Mouse (Mus musculus): ENCODE data around the gene Wdr1. TPM values are rescaled to one million over a fixed set of nuclear protein-coding genes. Genes with fewer than 3 reads are reported as not detected.

Gene Wdr1
- total RNA-seq, 1 experiment = 232 TPM

DNA sequence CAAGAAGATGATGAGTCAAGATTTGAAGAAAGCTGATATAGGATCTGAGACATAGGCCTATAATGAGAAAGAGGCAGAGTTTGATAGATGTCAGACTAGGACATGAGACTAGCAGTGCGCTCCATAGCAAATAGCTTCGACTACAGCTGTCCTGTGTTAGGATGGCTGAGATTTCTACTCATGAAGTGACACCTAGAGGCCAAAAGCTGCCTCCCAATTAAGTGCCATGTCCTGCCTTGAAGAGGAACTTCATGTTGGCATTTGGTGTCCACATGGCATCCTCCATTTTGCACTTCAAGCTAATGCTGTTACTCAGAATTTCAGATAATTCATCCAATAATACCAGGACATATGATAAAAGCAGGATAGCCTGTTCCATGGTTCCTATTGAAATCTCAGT, 22.4 kb upstream of the Wdr1 start:
- Histone ChIP-seq H3K4me1 (ENCODE audit: control insufficient read depth in 2 of 2, insufficient read depth in 2 of 2, low read length in 2 of 2, poor library complexity in 1 of 2) (peaks cover 5 to 16% of the 10 kb centered on the region in 2 experiments), H3K4me3 (ENCODE audit: insufficient read depth in 1 of 2, low read depth in 1 of 2, low read length in 2 of 2, poor library complexity in 1 of 2, severe bottlenecking in 1 of 2) (no peak overlapping the region), H3K9me3 (ENCODE audit: control insufficient read depth, insufficient read depth, low read depth, low read length) (no peaks in the 10 kb centered on the region), H3K27ac (ENCODE audit: insufficient read depth, low read depth, low read length, poor library complexity, severe bottlenecking) (no peak overlapping the region), H3K36me3 (ENCODE audit: control insufficient read depth, insufficient read depth, low read length, poor library complexity, severe bottlenecking) (no peaks in the 10 kb centered on the region), H3K9ac (ENCODE audit: insufficient read depth, low read depth, low read length, poor library complexity, severe bottlenecking) (no peak overlapping the region)
- no peak for DNase-seq (ENCODE audit: low read depth, low spot score)
- TF ChIP-seq CHD2 (IDR thresholded peaks at IDR 0.05; ENCODE audit: low read depth, low read length) (no peak), MAFK (IDR thresholded peaks at IDR 0.05; ENCODE audit: insufficient read depth, low read depth, low read length) (no peak), ZNF384 (IDR thresholded peaks at IDR 0.05; ENCODE audit: low read depth, low read length) (no peak), ZC3H11A (IDR thresholded peaks at IDR 0.05; ENCODE audit: borderline replicate concordance, low read depth, low read length) (no peak), HCFC1 (IDR thresholded peaks at IDR 0.05; ENCODE audit: borderline replicate concordance, insufficient read depth, low read length) (no peak)
- in situ Hi-C loops (cut with MboI; ENCODE audit: low sequenced_read_pairs in 2 of 2, unreplicated experiment in 2 of 2) = no loop called here

DNA sequence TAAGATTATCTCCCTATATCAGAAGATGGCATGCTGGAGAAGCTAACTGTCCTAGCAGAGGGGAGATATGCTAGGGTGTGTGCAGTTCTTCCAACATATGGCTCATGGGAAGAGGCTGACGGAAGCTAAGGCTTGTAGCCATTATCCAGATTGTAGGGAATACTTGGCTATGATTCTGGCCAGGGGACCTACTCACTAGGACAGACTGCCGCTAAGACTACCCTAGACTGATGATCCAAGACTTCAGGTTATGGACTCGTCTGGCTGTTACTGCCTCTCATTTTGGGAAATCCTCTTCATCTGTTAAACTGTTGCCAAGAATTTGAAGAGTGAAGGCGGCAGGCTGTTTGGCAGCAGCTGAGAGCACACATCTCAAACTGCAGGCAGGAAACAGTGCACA, 20.0 kb upstream of the Wdr1 start:
- H3K9ac ChIP-seq (ENCODE audit: insufficient read depth, low read depth, low read length, poor library complexity, severe bottlenecking) = no peak overlapping the region
- no peak for DNase-seq (ENCODE audit: low read depth, low spot score)
- no peak overlapping the region for H3K27ac ChIP-seq (ENCODE audit: insufficient read depth, low read depth, low read length, poor library complexity, severe bottlenecking)
- H3K4me3 ChIP-seq (ENCODE audit: insufficient read depth in 1 of 2, low read depth in 1 of 2, low read length in 2 of 2, poor library complexity in 1 of 2, severe bottlenecking in 1 of 2) = no peak overlapping the region
- in situ Hi-C loops (cut with MboI; ENCODE audit: low sequenced_read_pairs in 2 of 2, unreplicated experiment in 2 of 2) = no loop called here
- no peaks in the 10 kb centered on the region for H3K9me3 ChIP-seq (ENCODE audit: control insufficient read depth, insufficient read depth, low read depth, low read length)
- H3K4me1 ChIP-seq (ENCODE audit: control insufficient read depth in 2 of 2, insufficient read depth in 2 of 2, low read length in 2 of 2, poor library complexity in 1 of 2) = peaks cover 5 to 8% of the 10 kb centered on the region in 2 experiments; a peak in 2 of 4 replicates
- H3K36me3 ChIP-seq (ENCODE audit: control insufficient read depth, insufficient read depth, low read length, poor library complexity, severe bottlenecking) = no peaks in the 10 kb centered on the region
- TF ChIP-seq ZNF384 (IDR thresholded peaks at IDR 0.05; ENCODE audit: low read depth, low read length) (no peak), HCFC1 (IDR thresholded peaks at IDR 0.05; ENCODE audit: borderline replicate concordance, insufficient read depth, low read length) (no peak), CHD2 (IDR thresholded peaks at IDR 0.05; ENCODE audit: low read depth, low read length) (no peak), ZC3H11A (IDR thresholded peaks at IDR 0.05; ENCODE audit: borderline replicate concordance, low read depth, low read length) (no peak), MAFK (IDR thresholded peaks at IDR 0.05; ENCODE audit: insufficient read depth, low read depth, low read length) (no peak)

DNA sequence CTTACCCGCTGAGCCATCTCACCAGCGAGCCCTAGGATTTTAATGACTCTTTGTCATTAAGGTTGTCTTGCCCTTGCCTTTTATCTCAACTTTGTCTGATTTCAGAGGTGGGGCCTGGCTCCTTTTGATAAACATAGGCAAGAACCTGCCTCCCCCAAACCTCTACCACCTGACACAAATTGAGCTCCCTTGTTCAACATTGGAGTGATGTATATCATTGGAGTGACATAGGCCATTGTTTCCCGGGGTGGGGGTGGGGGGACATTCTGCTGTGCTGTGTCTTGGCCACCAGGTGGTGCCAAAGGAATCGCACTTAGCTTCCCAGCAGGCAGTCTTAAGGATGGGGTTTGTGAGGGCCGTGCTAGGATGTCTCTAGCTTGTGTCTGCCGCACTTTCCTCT, 17.7 kb upstream of the Wdr1 start:
- Histone ChIP-seq H3K36me3 (ENCODE audit: control insufficient read depth, insufficient read depth, low read length, poor library complexity, severe bottlenecking) (no peaks in the 10 kb centered on the region), H3K27ac (ENCODE audit: insufficient read depth, low read depth, low read length, poor library complexity, severe bottlenecking) (no peak overlapping the region), H3K9me3 (ENCODE audit: control insufficient read depth, insufficient read depth, low read depth, low read length) (no peaks in the 10 kb centered on the region), H3K4me3 (ENCODE audit: insufficient read depth in 1 of 2, low read depth in 1 of 2, low read length in 2 of 2, poor library complexity in 1 of 2, severe bottlenecking in 1 of 2) (no peak overlapping the region), H3K9ac (ENCODE audit: insufficient read depth, low read depth, low read length, poor library complexity, severe bottlenecking) (no peak overlapping the region), H3K4me1 (ENCODE audit: control insufficient read depth in 2 of 2, insufficient read depth in 2 of 2, low read length in 2 of 2, poor library complexity in 1 of 2) (peaks cover 5 to 7% of the 10 kb centered on the region in 2 experiments; a peak in 2 of 4 replicates)
- 0 out of 2 replicates have a peak, but pooled peaks have one; percentile 35 for TF ChIP-seq ZC3H11A (IDR thresholded peaks at IDR 0.05; ENCODE audit: borderline replicate concordance, low read depth, low read length)
- TF ChIP-seq ZNF384 (IDR thresholded peaks at IDR 0.05; ENCODE audit: low read depth, low read length) = no peak
- in situ Hi-C loops (cut with MboI; ENCODE audit: low sequenced_read_pairs in 2 of 2, unreplicated experiment in 2 of 2) = no loop called here
- DNase-seq (ENCODE audit: low read depth, low spot score) = peak; percentile 83

DNA sequence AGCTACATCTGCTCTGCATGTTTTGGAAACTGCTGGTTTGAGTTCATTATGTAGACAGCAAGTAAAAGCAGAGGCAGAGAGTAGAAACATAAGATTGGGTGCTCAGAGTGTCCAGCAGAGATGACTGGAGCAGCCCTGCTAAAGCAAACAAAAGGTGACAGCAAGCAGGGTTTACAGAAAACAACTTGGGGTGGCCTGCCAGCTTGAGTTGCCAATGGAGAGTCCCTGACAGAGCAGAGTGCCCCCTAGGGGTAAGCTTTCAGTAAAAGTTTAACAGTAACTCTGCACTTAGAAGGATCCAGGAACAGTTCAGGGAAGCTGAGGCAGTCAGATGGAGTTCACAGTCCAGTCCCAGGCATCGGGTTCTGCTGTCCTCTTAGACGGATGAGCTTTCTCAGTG, 7.9 kb upstream of the Wdr1 start:
- H3K27ac ChIP-seq (ENCODE audit: insufficient read depth, low read depth, low read length, poor library complexity, severe bottlenecking) = no peak overlapping the region
- no peak for TF ChIP-seq ZC3H11A (IDR thresholded peaks at IDR 0.05; ENCODE audit: borderline replicate concordance, low read depth, low read length)
- no peak for TF ChIP-seq CHD2 (IDR thresholded peaks at IDR 0.05; ENCODE audit: low read depth, low read length)
- TF ChIP-seq HCFC1 (IDR thresholded peaks at IDR 0.05; ENCODE audit: borderline replicate concordance, insufficient read depth, low read length) = no peak
- no peak for TF ChIP-seq MAFK (IDR thresholded peaks at IDR 0.05; ENCODE audit: insufficient read depth, low read depth, low read length)
- TF ChIP-seq ZNF384 (IDR thresholded peaks at IDR 0.05; ENCODE audit: low read depth, low read length) = no peak
- DNase-seq (ENCODE audit: low read depth, low spot score) = no peak
- no peak overlapping the region for H3K9ac ChIP-seq (ENCODE audit: insufficient read depth, low read depth, low read length, poor library complexity, severe bottlenecking)
- H3K36me3 ChIP-seq (ENCODE audit: control insufficient read depth, insufficient read depth, low read length, poor library complexity, severe bottlenecking) = no peaks in the 10 kb centered on the region
- peaks cover 0 to 5% of the 10 kb centered on the region in 2 experiments; a peak in 1 of 4 replicates for H3K4me1 ChIP-seq (ENCODE audit: control insufficient read depth in 2 of 2, insufficient read depth in 2 of 2, low read length in 2 of 2, poor library complexity in 1 of 2)
- in situ Hi-C loops (cut with MboI; ENCODE audit: low sequenced_read_pairs in 2 of 2, unreplicated experiment in 2 of 2) = no loop called here
- H3K9me3 ChIP-seq (ENCODE audit: control insufficient read depth, insufficient read depth, low read depth, low read length) = no peaks in the 10 kb centered on the region
- H3K4me3 ChIP-seq (ENCODE audit: insufficient read depth in 1 of 2, low read depth in 1 of 2, low read length in 2 of 2, poor library complexity in 1 of 2, severe bottlenecking in 1 of 2) = no peak overlapping the region

DNA sequence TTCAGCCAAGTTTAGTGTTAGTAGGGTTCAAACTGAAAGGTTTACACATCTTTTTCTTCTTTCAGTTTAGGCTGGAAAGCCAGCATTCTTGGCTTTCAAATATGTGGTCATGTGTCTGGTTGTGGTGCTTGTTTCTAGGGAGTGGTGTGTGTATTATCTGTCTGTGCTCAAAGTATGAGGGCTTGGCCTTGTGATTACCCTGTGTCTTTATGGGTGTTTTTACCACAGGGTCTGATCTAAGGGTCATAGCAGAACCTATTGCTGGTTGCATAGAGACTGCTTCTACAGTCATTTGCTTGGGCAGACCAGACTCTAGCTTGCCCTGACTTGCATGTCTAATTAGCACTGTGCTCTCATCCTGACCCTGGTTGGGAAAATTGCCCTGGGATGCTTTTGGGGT, 5.6 kb upstream of the Wdr1 start:
- in situ Hi-C loops (cut with MboI; ENCODE audit: low sequenced_read_pairs in 2 of 2, unreplicated experiment in 2 of 2) = no loop called here

More for the DNA sequence above, 5.6 kb upstream of the Wdr1 start:
- peaks cover 0 to 5% of the 10 kb centered on the region in 2 experiments; a peak in 1 of 4 replicates for H3K4me1 ChIP-seq (ENCODE audit: control insufficient read depth in 2 of 2, insufficient read depth in 2 of 2, low read length in 2 of 2, poor library complexity in 1 of 2)
- no peaks in the 10 kb centered on the region for H3K36me3 ChIP-seq (ENCODE audit: control insufficient read depth, insufficient read depth, low read length, poor library complexity, severe bottlenecking)
- no peak overlapping the region for H3K4me3 ChIP-seq (ENCODE audit: insufficient read depth in 1 of 2, low read depth in 1 of 2, low read length in 2 of 2, poor library complexity in 1 of 2, severe bottlenecking in 1 of 2)
- no peak for TF ChIP-seq ZNF384 (IDR thresholded peaks at IDR 0.05; ENCODE audit: low read depth, low read length)
- TF ChIP-seq ZC3H11A (IDR thresholded peaks at IDR 0.05; ENCODE audit: borderline replicate concordance, low read depth, low read length) = no peak
- no peak for TF ChIP-seq HCFC1 (IDR thresholded peaks at IDR 0.05; ENCODE audit: borderline replicate concordance, insufficient read depth, low read length)
- no peak for TF ChIP-seq MAFK (IDR thresholded peaks at IDR 0.05; ENCODE audit: insufficient read depth, low read depth, low read length)
- no peak for TF ChIP-seq CHD2 (IDR thresholded peaks at IDR 0.05; ENCODE audit: low read depth, low read length)
- no peaks in the 10 kb centered on the region for H3K9me3 ChIP-seq (ENCODE audit: control insufficient read depth, insufficient read depth, low read depth, low read length)
- no peak overlapping the region for H3K9ac ChIP-seq (ENCODE audit: insufficient read depth, low read depth, low read length, poor library complexity, severe bottlenecking)
- H3K27ac ChIP-seq (ENCODE audit: insufficient read depth, low read depth, low read length, poor library complexity, severe bottlenecking) = no peak overlapping the region
- DNase-seq (ENCODE audit: low read depth, low spot score) = no peak

Measured in ES-E14 (cell line).